Mouse (Mus musculus) splenic B cell, adult 2 months (primary cell): ENCODE data around the gene Med13l.

Source experiments
- DNase-seq: peaks from one replicate; pipeline ENCODE4 v3.0.0-alpha.2; 2011; ENCODE audit warnings: low read depth, low spot score
- H3K27me3 ChIP-seq: 2 replicates; pipeline ENCODE4 v1.6.1; 2012; ENCODE audit warnings: mild to moderate bottlenecking, low read length, moderate library complexity, mixed read lengths; ENCODE audit not compliant: control insufficient read depth, poor library complexity, insufficient read depth, severe bottlenecking
- H3K36me3 ChIP-seq: 2 replicates; pipeline ENCODE4 v1.6.1; 2012; ENCODE audit warnings: mild to moderate bottlenecking, low read length, moderate library complexity, mixed read lengths; ENCODE audit not compliant: control insufficient read depth, poor library complexity, insufficient read depth, severe bottlenecking

Gene Med13l

DNA sequence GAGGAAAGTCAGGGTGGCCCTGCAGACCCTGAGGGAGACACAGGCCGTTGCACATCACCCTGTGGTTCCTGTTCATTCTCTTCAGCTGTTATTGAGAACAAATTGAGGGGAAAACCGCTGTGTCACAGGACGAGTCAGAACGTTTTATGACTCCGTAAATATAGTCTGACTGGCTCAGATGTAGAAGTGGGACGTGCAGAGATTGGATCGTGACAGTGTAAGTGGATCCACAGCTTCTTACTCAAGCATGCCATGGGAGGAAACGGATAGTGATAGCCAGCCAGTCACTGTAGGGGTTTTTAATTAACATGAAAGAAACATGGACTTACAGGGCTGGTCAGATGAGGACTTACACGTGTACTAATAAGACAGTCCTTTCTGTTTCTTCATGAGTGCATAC lies 174.0 kb downstream of the Med13l start:
- no peaks in the 10 kb centered on the region for H3K27me3 ChIP-seq
- DNase-seq: no peak
- H3K36me3 ChIP-seq: peaks cover 17% of the 10 kb centered on the region

DNA sequence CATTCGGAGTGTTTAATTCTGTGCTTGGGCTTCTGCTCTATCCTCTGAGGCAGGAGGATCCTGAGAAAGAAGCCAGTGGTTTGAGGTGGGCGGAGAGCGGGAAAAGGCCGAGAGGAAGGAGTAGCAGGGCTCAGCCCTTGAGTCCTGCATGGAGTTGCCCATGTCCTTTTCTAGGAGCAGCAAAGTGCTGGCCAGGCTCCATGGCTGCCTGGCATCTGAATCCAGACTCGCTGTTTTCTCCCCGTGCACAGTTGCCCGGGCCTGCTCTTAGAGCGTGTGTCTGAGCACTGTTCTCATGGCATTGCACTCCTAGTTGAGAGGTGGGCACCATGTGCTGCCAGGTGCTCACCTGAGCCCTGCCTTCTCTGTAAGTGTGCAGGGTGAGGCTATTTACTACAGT lies 175.3 kb downstream of the Med13l start:
- Histone ChIP-seq H3K27me3 (no peaks in the 10 kb centered on the region), H3K36me3 (peaks cover 23% of the 10 kb centered on the region)
- DNase-seq: no peak

DNA sequence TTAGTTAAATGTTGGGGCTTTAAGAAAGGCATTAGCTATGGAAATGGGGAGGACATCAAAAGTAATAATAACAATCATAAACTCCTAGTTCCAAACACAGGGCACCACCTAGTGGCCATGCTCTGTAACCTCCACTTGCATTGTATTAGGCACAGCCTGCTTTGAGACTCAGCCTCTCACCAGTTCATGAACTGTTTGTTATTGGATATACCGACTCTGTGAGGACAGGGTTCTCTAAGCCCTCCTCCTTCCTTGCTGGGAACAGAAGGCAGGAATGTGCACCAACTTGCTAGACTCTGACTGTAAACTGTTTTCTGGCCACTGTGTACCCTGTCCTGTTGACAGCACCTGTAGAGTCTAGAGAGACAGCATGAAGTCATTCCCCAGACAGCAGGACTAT lies 177.1 kb downstream of the Med13l start:
- no peaks in the 10 kb centered on the region for H3K27me3 ChIP-seq
- H3K36me3 ChIP-seq: peaks cover 28% of the 10 kb centered on the region
- peak; percentile 76 for DNase-seq

DNA sequence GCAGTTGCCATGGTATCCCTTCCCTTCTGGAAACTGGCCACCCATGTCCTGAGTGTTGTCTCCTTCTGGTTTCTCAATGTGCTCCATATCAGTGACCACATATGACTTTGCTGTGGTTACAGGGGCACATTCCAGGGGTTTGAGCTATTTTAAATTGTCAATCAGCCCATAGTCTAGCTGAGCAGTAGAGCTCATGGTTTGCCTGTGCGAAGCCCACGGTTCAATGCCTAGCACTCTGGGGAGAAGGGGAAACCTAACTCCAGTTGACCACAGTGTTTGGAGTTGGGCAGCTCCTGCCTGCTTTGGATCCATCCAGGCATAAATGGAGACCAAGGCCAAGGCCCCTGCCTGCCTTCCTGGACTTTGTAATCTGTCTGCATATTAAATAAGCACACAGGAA lies 182.6 kb downstream of the Med13l start:
- Histone ChIP-seq H3K27me3 (no peaks in the 10 kb centered on the region), H3K36me3 (peaks cover 33% of the 10 kb centered on the region)
- no peak for DNase-seq

DNA sequence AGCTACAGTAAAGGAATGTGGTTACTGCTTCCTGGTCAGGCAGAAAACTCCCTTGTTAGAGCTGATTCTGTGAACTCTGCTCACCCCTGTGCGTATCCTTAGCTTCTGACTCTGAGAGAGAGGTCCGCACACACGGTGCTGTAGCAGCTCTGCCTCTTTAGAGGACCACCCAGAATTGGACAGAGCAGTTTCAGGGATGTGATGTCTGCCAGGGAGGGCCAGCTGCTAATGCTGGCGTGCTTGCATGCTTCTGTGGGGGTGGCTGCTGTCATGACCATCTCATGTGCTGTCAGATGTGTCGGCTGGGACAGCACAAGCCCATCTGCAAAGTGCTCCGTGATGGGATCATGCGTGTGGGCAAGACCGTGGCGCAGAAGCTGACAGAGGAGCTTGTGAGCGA lies 186.5 kb downstream of the Med13l start:
- DNase-seq: no peak
- Histone ChIP-seq H3K36me3 (peaks cover 31% of the 10 kb centered on the region), H3K27me3 (no peaks in the 10 kb centered on the region)

DNA sequence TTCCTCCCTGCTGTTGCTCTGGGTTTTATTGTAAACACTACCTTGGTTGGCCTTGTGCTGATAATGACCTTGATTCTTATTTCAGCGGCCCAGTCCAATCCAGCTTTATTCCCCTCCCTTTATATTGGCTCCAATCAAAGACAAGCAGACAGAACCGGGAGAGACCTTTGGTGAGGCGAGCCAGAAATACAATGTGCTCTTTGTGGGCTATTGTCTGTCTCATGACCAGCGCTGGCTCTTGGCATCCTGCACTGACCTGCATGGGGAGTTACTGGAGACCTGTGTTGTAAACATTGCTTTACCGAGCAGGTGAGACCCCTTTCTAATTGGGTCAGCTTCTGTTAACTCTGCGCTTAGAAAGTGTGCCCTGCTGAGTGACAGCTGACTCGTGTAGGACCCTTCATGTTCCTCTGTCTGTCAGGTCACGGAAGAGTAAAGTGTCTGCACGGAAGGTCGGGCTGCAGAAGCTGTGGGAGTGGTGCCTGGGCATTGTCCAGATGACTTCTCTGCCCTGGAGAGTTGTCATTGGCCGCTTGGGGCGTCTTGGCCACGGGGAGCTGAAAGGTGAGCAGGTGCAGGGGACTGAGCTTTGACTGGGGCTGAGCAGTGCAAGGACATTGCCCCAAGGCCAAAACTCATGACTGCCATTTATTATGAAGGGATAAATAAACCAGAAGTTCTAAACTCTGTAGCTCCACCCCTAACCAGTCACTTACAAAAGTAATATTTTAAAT lies 191.1 kb downstream of the Med13l start:
- no peaks in the 10 kb centered on the region for H3K27me3 ChIP-seq
- DNase-seq: no peak
- peaks cover 29% of the 10 kb centered on the region for H3K36me3 ChIP-seq

DNA sequence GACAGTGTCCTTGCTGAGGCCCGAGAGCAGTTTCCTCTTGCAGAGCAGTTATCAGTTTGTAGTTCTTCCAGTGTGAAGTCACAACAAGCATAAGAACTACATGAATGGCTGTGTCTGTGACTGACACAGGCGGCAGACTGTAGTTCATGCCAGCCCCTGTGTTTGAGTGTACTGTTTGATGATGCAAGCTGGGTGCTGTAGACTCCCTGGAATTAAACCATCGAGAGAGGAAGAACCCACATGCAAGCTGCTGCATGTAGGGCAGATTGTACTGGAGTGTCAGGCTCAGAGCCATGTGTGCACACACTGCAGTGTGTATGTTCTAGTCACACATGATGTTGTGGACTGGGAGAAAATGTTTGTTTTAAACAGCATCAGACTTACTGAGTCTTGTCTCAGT lies 192.4 kb downstream of the Med13l start:
- Histone ChIP-seq H3K27me3 (no peaks in the 10 kb centered on the region), H3K36me3 (peaks cover 30% of the 10 kb centered on the region)
- no peak for DNase-seq

DNA sequence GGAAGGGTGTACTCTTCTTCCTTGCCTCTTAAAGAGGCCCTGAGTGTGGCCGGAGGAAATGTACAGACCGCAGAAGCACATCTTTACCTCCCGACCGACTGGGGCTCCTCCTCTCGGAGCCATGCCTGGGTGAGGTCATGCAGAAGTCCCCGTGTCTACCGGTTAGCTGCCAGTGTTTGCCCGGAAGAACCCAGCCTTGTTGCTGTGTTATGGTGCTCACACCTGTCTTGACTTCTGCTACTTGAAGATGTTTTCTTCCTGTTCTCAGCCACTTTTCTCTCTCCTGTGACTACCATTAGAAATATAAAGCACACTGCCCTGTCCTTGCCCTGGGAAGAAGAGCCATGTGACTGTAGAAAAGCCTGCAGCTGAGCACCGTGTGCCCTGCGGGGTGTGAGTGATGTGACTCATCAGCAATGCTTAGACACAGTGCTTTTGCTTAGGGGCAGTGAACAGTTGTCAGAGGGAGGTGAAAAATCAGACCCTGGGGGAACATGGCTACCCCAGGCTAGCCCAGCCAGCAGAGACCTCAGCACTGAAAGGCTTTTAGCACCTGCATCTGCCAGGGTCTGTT lies 193.1 kb downstream of the Med13l start:
- no peak for DNase-seq

DNA sequence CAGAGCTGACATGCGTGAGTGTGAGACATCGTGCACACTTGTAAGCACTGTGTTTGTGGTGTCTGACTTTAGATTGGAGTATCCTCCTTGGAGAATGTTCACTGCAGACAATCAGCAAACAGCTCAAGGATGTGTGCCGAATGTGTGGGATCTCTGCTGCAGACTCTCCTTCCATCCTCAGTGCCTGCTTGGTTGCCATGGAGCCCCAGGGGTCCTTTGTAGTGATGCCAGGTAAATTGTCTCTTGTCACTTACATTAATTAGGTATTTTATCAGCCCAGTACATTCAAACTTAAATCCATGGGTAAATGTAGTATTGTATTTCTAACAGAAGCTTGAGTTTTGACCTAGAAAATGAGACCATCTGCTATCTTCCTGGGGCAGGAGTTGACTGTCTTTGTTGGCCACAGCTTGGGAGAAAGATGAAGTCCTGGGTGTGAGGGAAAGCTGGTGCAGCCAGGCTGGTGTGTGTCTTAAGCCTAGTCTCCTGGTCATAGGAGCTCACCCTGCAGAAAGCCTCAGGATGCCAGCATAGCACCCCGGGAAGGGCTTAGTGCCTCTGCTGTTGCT lies 193.8 kb downstream of the Med13l start:
- H3K36me3 ChIP-seq: peaks cover 29% of the 10 kb centered on the region
- no peaks in the 10 kb centered on the region for H3K27me3 ChIP-seq
- no peak for DNase-seq

More for the DNA sequence above, 193.1 kb downstream of the Med13l start:
- H3K36me3 ChIP-seq: peaks cover 30% of the 10 kb centered on the region
- H3K27me3 ChIP-seq: no peaks in the 10 kb centered on the region

DNA sequence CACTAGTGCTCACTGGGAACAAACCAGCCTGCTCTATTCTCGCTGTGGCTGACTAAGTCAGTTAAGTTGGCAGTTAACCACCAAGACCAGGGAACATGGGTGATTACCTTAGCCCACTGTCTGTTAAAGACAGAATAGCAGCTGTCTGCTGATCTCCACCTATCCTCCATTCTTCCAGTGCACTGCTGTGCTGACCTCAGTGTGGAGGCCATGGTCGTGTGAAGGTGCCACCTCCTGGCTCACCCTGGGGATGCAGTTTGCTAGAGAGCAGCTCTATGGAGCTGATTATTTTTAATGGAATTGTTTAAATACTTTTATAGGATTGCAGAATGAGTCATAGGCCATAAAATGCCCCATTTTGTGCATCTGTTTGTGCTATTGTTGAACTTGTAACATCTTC lies 195.6 kb downstream of the Med13l start:
- Histone ChIP-seq H3K36me3 (peaks cover 25% of the 10 kb centered on the region), H3K27me3 (no peaks in the 10 kb centered on the region)
- DNase-seq: no peak

DNA sequence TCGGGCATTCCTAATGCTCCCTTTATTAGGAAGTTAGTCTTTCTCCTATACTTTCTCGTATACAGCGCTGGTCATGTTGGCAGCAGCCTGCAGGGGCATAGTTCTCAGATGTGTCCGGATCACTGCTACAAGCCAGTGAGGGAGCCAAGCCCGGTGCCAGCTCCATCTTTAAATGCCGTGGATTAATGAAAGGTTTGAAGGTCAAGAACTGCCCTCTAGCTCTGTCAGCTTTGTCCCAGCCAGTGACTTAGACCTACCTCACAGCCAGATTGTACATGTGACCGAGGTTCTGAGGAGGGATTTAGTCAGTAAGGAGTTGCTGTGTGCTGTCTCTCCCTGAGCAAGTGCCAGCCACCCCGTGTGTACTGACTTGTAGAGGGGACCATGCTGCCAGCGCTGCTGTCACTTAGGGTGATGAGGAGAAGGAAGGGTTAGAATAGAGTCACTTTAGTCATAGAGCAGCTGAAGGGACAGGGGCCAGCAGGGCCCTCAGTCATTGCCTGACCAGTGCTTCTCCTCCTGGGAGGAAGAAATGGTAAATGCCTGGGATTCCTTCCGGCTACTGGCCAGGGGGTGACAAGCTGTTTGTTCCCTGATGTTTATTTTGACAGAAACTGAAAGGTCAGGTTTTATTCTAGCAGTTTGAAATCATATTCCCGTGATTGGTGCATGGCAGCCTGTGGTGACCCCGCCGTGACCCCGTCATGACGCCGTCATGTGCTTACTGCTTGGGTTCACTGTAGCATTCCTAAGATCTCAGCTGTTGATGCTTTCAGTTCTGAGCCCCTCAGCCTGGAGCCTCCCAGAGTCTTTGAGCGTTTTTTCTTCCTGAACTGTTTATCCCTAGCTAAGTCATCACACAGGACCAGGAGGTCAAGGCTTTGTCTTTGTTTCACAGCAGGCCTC lies 197.2 kb downstream of the Med13l start:
- DNase-seq: no peak
- H3K36me3 ChIP-seq: peaks cover 24% of the 10 kb centered on the region
- no peaks in the 10 kb centered on the region for H3K27me3 ChIP-seq

DNA sequence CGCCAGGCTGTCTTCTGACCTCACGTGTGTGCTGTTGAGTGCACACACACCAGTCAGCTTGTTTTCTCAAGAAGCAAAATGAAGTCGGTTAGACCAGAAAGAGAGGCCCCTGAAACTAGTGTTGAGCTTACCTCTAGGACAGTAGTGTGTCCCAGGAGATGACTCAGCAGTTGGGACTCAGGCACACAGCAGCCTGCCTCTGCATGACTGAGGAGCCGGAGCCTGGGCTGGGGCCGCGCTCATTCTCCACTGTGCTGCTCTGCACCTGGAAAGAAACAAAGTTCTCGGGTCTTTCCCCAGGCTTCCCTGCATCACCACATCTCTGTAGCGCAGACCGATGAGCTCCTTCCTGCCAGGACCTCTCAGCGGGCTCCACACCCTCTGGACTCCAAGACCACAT lies 200.5 kb downstream of the Med13l start:
- Histone ChIP-seq H3K27me3 (no peaks in the 10 kb centered on the region), H3K36me3 (peaks cover 15% of the 10 kb centered on the region)
- DNase-seq: no peak

DNA sequence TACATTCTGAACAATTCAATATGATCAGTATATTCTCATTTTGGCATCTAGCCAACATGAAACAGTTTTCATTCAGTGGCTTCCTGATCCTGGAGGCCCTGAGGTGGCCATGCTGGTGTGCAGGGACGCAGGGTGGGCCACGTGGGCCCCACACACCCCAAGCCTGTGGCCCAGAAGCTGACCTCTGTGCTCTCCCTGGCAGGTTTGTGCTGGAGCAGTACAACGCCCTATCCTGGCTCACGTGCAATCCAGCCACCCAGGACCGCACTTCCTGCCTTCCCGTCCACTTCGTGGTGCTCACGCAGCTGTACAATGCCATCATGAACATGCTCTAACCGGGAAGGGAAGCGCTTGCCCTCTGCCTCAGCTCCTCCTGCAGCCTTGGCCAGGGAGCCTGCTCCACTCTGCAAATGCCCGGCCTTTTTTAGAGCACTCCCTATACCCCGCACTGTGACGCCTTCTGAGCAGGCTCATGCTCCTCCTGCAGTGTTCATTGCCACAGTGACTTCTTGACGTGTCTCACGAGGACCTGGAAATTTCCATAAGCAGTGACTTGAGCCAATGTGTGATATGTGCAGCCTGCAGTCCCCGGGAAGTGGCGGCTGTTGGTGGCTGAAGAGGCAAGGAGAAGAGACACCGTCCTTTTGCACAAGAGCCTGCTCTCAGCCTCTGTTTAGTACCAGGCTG lies 202.2 kb downstream of the Med13l start:
- Histone ChIP-seq H3K36me3 (peaks cover 14% of the 10 kb centered on the region), H3K27me3 (no peaks in the 10 kb centered on the region)
- no peak for DNase-seq

DNA sequence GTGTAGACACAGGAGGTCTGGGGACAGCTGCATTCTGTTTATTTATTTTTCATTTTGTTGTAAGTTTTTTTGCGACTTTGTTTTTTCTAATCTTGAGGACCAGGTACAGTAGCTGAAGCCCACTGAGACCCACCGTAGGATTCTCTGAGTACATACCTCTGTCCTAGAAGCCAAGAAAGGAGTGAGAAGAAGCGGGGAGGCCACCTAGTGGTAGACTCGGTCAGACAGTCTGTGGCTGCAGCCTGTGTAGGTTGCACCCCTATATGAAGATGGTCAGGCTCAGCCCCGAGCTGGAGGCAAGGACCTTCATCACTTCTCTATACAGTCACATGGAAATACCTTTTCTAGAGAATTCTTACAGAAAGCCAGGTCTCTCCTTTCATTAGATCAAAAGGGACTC lies 202.9 kb downstream of the Med13l start:
- DNase-seq: peak; percentile 30
- Histone ChIP-seq H3K36me3 (peaks cover 10% of the 10 kb centered on the region), H3K27me3 (no peaks in the 10 kb centered on the region)
